Mouse (Mus musculus): Measurements from ENCODE around the gene Elmo1. TPM values are rescaled to one million over a fixed set of nuclear protein-coding genes. Genes with fewer than 3 reads are reported as not detected.

Gene Elmo1
- polyA plus RNA-seq, 1 experiment from 2014 or later: 24.3 TPM

DNA sequence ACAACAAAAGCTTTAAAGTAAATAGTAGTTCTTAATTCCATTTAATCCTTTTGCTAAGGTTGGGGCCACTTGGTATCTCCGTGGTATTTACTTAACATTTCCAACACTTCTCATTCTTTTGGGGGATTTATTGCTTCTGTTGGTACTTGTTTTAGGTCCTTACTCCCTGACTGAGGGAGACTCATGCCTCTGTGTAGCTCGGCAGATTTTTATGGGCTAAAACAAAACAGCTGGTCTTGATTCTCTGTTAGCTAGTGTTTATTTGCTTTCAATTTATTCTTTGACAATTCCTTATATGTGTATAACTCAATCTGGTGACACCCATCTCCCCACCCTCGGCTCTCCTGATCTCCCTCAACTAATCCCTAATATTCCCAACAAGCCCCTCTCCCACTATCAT lies 237.6 kb downstream of the Elmo1 start:
- H3K36me3 ChIP-seq (ENCODE audit: poor library complexity, severe bottlenecking): no peaks in the 10 kb centered on the region
- WGBS: 55% methylated on average over 3 of the region's 3 CpGs
- no peaks in the 10 kb centered on the region for H3K4me1 ChIP-seq
- H3K27ac ChIP-seq: no peak overlapping the region
- no peaks in the 10 kb centered on the region for H3K27me3 ChIP-seq
- H3K4me2 ChIP-seq: no peak overlapping the region
- H3K9ac ChIP-seq: no peak overlapping the region
- no peak for ATAC-seq
- no peak overlapping the region for H3K4me3 ChIP-seq
- H3K9me3 ChIP-seq (replicated peaks): no peaks in the 10 kb centered on the region

- H3K27me3 ChIP-seq: no peaks in the 10 kb centered on the region
- ATAC-seq: no peak
- H3K27ac ChIP-seq: no peak overlapping the region
- H3K4me1 ChIP-seq: no peaks in the 10 kb centered on the region
- H3K9ac ChIP-seq: no peak overlapping the region
- H3K4me2 ChIP-seq: no peak overlapping the region
- no peaks in the 10 kb centered on the region for H3K36me3 ChIP-seq (ENCODE audit: poor library complexity, severe bottlenecking)
- H3K4me3 ChIP-seq: no peak overlapping the region
- WGBS: 96% methylated on average over 1 of the region's 1 CpGs
- H3K9me3 ChIP-seq (replicated peaks): no peaks in the 10 kb centered on the region
Observed at GRCm38 (mm10) chr13:20328672-20329071, 238.3 kb downstream of the Elmo1 start.

- ATAC-seq: no peak
- H3K36me3 ChIP-seq (ENCODE audit: poor library complexity, severe bottlenecking): no peaks in the 10 kb centered on the region
- WGBS: 91% methylated on average over 7 of the region's 7 CpGs
- H3K27me3 ChIP-seq: no peaks in the 10 kb centered on the region
- no peaks in the 10 kb centered on the region for H3K9me3 ChIP-seq (replicated peaks)
- H3K4me2 ChIP-seq: no peak overlapping the region
- H3K4me3 ChIP-seq: no peak overlapping the region
- H3K9ac ChIP-seq: no peak overlapping the region
- H3K27ac ChIP-seq: no peak overlapping the region
- H3K4me1 ChIP-seq: no peaks in the 10 kb centered on the region
Observed at GRCm38 (mm10) chr13:20330954-20331353, 240.6 kb downstream of the Elmo1 start.

DNA sequence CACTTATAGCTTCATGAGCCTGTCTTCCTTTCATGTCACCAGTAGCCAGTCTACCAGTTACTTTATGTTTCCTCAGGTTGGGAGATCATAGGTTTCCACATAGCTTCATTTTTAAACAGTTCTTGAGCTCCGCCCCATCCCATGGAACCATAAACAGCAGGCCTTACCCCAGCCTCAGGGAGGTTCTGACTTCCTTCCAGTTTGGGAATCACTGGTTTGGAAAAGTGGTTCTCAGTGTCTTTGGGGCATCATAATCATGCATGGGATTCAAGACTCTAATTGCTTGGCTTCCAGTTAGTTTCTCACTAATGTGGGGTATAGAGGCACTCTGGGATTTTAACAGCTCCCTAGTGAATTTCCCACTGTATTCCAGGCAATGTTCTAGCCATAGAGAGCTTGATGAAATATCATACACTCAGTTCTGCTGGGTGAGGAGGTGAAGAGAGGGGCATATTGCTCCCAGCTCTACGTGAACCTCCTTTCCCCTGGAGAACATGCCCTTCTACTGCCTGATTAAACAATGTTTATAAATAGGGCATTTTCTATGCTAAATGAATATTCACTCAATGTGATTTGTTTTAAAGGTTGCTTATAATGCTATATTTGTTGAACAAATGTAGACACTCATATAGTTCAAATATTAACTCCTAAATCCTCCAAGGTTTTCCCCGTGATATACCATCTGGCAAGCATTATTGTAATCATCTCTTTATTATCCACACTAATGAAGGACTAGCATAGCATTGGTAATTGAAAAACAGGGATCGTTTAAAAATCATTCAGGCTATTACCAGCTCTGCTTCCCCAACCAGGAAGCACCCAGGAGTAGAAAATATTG lies 244.9 kb downstream of the Elmo1 start:
- no peaks in the 10 kb centered on the region for H3K27me3 ChIP-seq
- no peak overlapping the region for H3K27ac ChIP-seq
- H3K4me2 ChIP-seq: no peak overlapping the region
- no peak overlapping the region for H3K4me3 ChIP-seq
- no peak overlapping the region for H3K9ac ChIP-seq
- no peaks in the 10 kb centered on the region for H3K4me1 ChIP-seq
- no peak for ATAC-seq
- 70% methylated on average over 4 of the region's 4 CpGs for WGBS
- H3K9me3 ChIP-seq (replicated peaks): no peaks in the 10 kb centered on the region
- H3K36me3 ChIP-seq (ENCODE audit: poor library complexity, severe bottlenecking): no peaks in the 10 kb centered on the region

DNA sequence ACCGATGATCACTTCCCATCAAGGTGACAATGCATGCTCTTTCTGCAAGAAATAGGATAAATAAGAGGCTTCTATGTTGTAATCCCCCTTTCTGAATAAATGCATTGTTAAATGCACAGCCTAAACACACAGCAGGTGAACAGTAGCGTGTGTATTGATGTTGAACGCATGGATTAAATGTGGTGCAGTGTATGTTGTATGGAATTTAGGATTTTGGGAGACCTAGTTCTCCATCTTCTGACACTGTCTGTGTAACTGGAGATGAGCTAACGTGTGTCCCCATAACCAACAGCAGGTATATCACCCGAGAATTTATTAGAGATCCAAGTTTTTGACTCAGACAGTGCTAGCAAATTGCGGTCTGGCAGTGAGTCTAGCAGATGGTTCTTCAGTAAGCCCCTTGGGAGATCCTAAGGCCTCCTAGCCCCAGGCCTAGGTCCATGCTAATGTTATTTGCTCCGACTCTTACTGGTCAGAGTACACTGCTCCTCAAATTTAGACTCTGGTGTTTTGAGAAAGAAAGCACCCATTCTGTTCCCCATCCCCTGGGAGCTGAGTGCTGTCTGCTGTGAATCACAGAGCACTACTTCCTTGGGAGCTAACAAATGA lies 245.6 kb downstream of the Elmo1 start:
- Histone ChIP-seq H3K4me3 (no peak overlapping the region), H3K9ac (no peak overlapping the region), H3K27ac (no peak overlapping the region), H3K27me3 (no peaks in the 10 kb centered on the region), H3K36me3 (ENCODE audit: poor library complexity, severe bottlenecking) (no peaks in the 10 kb centered on the region), H3K9me3 (replicated peaks) (no peaks in the 10 kb centered on the region), H3K4me1 (no peaks in the 10 kb centered on the region), H3K4me2 (no peak overlapping the region)
- WGBS: 77% methylated on average over 7 of the region's 7 CpGs
- no peak for ATAC-seq

DNA sequence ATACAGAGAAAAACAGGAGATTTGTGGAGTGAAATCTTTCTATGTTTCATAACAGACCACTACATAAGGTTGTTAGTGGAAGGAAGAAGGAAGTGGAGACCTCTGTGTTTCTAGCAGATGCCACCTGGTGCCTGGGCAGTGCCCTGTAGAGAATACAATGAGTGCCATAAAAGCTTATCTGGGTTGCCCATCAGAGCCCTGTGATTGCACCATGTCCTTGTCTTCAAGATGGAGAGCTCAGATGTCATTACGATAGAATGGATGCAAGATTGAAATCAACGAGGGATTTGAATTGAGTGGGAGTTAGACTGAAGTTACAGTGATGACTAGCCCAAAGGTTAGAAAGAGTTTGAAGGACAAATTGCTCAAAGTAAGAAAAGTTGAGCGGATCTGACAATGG lies 252.5 kb downstream of the Elmo1 start:
- no peaks in the 10 kb centered on the region for H3K27me3 ChIP-seq
- H3K27ac ChIP-seq: no peak overlapping the region
- H3K9me3 ChIP-seq (replicated peaks): no peaks in the 10 kb centered on the region
- no peak overlapping the region for H3K4me2 ChIP-seq
- 97% methylated on average over 3 of the region's 3 CpGs for WGBS
- no peaks in the 10 kb centered on the region for H3K36me3 ChIP-seq (ENCODE audit: poor library complexity, severe bottlenecking)
- no peak overlapping the region for H3K9ac ChIP-seq
- no peak for ATAC-seq
- H3K4me3 ChIP-seq: no peak overlapping the region
- H3K4me1 ChIP-seq: no peaks in the 10 kb centered on the region

GRCm38 (mm10) chr13:20349754-20350153 lies 259.4 kb downstream of the Elmo1 start:
- ATAC-seq: no peak
- Histone ChIP-seq H3K36me3 (ENCODE audit: poor library complexity, severe bottlenecking) (no peaks in the 10 kb centered on the region), H3K9me3 (replicated peaks) (no peaks in the 10 kb centered on the region), H3K27ac (no peak overlapping the region), H3K4me2 (no peak overlapping the region), H3K4me3 (no peak overlapping the region), H3K9ac (no peak overlapping the region), H3K27me3 (no peaks in the 10 kb centered on the region), H3K4me1 (peaks cover 21% of the 10 kb centered on the region)
- WGBS: 83% methylated on average over 1 of the region's 1 CpGs

DNA sequence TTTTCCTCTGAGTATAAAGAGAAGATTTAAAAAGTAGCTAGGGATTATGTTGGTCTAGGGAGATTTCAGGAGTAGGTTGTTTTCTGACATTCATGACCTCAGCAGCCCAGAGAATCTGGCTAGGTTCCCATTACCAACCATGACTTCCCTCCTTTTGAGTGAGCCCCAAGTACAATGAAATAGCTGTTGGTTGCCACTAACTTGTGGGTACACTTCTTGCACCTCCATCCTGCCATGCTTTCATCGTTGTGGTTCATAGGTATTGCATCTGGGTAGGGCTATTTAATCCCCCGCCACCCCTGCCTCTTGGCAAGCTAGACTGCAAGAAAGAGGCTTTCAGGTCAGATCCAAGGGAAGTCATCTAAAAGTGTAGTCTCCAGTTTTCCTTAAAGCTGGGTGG lies 262.2 kb downstream of the Elmo1 start:
- Histone ChIP-seq H3K9me3 (replicated peaks) (no peaks in the 10 kb centered on the region), H3K4me2 (no peak overlapping the region), H3K27me3 (no peaks in the 10 kb centered on the region), H3K36me3 (ENCODE audit: poor library complexity, severe bottlenecking) (no peaks in the 10 kb centered on the region), H3K4me3 (no peak overlapping the region), H3K9ac (no peak overlapping the region), H3K27ac (no peak overlapping the region), H3K4me1 (peaks cover 30% of the 10 kb centered on the region)
- WGBS: 95% methylated on average over 2 of the region's 2 CpGs
- no peak for ATAC-seq

GRCm38 (mm10) chr13:20353862-20354603 lies 263.6 kb downstream of the Elmo1 start:
- 9% methylated on average over 10 of the region's 10 CpGs for WGBS
- Histone ChIP-seq H3K9ac (no peak overlapping the region), H3K4me3 (no peak overlapping the region)

DNA sequence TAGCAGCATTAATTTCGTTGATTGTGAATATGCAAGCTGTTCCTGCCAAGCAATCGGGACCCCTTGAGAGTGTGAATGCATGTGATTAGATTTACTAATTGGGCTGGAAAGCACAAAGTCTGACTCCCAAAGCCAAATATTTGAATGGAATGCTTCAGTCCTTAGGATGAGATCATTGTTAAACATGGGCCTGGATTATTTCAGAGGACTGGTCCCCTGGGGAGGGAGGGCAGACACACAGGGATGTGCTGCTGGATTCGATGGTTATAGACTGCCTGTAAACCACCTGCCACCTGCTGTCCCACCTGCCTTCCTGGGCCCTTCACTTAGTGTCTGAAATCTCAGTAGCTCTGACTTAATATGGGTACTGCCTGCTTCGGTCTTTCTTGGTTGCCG lies 264.2 kb downstream of the Elmo1 start:
- no peaks in the 10 kb centered on the region for H3K27me3 ChIP-seq
- no peaks in the 10 kb centered on the region for H3K36me3 ChIP-seq (ENCODE audit: poor library complexity, severe bottlenecking)
- no peak overlapping the region for H3K9ac ChIP-seq
- H3K4me3 ChIP-seq: no peak overlapping the region
- peaks cover 30% of the 10 kb centered on the region for H3K4me1 ChIP-seq
- peak overlapping the region; percentile 39 for H3K4me2 ChIP-seq
- WGBS: 8% methylated on average over 5 of the region's 5 CpGs
- peak overlapping the region; percentile 90 for H3K27ac ChIP-seq
- ATAC-seq: peak; percentile 91
- no peaks in the 10 kb centered on the region for H3K9me3 ChIP-seq (replicated peaks)

More at GRCm38 (mm10) chr13:20353862-20354603, 263.6 kb downstream of the Elmo1 start:
- H3K4me2 ChIP-seq: peak overlapping the region; percentile 39
- no peaks in the 10 kb centered on the region for H3K36me3 ChIP-seq (ENCODE audit: poor library complexity, severe bottlenecking)
- H3K27ac ChIP-seq: peak overlapping the region; percentile 90
- H3K4me1 ChIP-seq: peaks cover 30% of the 10 kb centered on the region
- H3K27me3 ChIP-seq: no peaks in the 10 kb centered on the region
- H3K9me3 ChIP-seq (replicated peaks): no peaks in the 10 kb centered on the region
- peak; percentile 86 for ATAC-seq

DNA sequence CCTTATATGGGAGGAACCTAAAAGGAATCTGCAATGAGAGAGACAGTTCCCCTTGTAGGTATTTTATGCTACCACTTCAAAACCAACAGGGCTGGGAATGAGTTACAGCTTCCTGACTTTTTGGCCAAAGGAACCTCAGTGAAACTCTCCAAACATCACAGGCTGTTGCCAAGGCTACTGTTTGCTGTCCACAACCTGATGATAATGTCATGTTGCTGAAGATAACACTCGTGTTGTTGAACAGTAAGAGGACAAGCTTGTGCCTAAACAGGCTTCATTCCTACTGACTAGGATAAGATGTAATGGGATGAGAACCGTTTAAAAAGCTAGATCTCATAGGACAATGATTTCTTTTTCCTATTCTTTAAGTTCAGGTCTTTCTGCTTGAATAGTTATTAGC lies 272.1 kb downstream of the Elmo1 start:
- Histone ChIP-seq H3K4me3 (no peak overlapping the region), H3K4me2 (no peak overlapping the region), H3K9me3 (replicated peaks) (peaks cover 4% of the 10 kb centered on the region; the same call in 1 of the 2 replicates), H3K4me1 (no peaks in the 10 kb centered on the region), H3K9ac (no peak overlapping the region), H3K27me3 (no peaks in the 10 kb centered on the region), H3K27ac (no peak overlapping the region), H3K36me3 (ENCODE audit: poor library complexity, severe bottlenecking) (no peaks in the 10 kb centered on the region)
- no peak for ATAC-seq
- 83% methylated on average over 2 of the region's 2 CpGs for WGBS

Measured in forebrain, embryonic 13.5 days (tissue).